Mouse (Mus musculus) limb, embryonic 15.5 days (tissue): Measurements from ENCODE around the gene Ptprs. TPM values are rescaled to one million over a fixed set of nuclear protein-coding genes. Genes with fewer than 3 reads are reported as not detected.

Experiments
- ATAC-seq: fragments of 200-750 bp; cut with Nextera tagmentation; 2 replicates; pipeline ENCODE4 v1.8.0; 2017; ENCODE audit warnings: low read depth, moderate TSS enrichment; ENCODE audit not compliant: insufficient number of reproducible peaks, low FRiP score, low TSS enrichment
- H3K27ac ChIP-seq: fragments of 300-500 bp; sonication (generic); 2 replicates; pipeline ENCODE4 v1.5.1; 2015; ENCODE audit warnings: moderate library complexity, mild to moderate bottlenecking, inconsistent platforms
- H3K27me3 ChIP-seq: fragments of 300-500 bp; sonication (generic); 2 replicates; pipeline ENCODE4 v1.6.1; 2015; ENCODE audit warnings: inconsistent platforms
- H3K36me3 ChIP-seq: fragments of 300-500 bp; sonication (generic); 2 replicates; pipeline ENCODE4 v1.6.1; 2015; ENCODE audit warnings: inconsistent platforms
- H3K4me1 ChIP-seq: fragments of 300-500 bp; sonication (generic); 2 replicates; pipeline ENCODE4 v1.6.1; 2015; ENCODE audit warnings: inconsistent platforms
- H3K4me2 ChIP-seq: fragments of 300-500 bp; sonication (generic); 2 replicates; pipeline ENCODE4 v1.6.1; 2015; ENCODE audit warnings: mild to moderate bottlenecking, inconsistent platforms
- H3K4me3 ChIP-seq: fragments of 300-500 bp; sonication (generic); 2 replicates; pipeline ENCODE4 v1.5.1; 2015; ENCODE audit warnings: mild to moderate bottlenecking, inconsistent platforms
- H3K9ac ChIP-seq: fragments of 300-500 bp; sonication (generic); 2 replicates; pipeline ENCODE4 v1.6.1; 2015; ENCODE audit warnings: inconsistent platforms
- H3K9me3 ChIP-seq: fragments of 300-500 bp; sonication (generic); 2 replicates; pipeline ENCODE4 v1.6.1; 2016; ENCODE audit warnings: inconsistent platforms
- WGBS: fragments of 180-500 bp; shearing (Covaris S2); methylation state at CpG from one replicate; pipeline ENCODE4 v1.1.7; 2015; 5-methylcytosine and 5-hydroxymethylcytosine counted together
- polyA plus RNA-seq: library from polyadenylated mRNA; unstranded; fragments of >200 nt; fragmentation: Nextera tagmentation; extraction: Ambion mirVana; gene quantifications from 2 replicates; pipeline ENCODE4 v1.2.1, GENCODE M21; 2015

Ptprs gene
- polyA plus RNA-seq, 1 experiment from 2014 or later, result 96.3 TPM

DNA sequence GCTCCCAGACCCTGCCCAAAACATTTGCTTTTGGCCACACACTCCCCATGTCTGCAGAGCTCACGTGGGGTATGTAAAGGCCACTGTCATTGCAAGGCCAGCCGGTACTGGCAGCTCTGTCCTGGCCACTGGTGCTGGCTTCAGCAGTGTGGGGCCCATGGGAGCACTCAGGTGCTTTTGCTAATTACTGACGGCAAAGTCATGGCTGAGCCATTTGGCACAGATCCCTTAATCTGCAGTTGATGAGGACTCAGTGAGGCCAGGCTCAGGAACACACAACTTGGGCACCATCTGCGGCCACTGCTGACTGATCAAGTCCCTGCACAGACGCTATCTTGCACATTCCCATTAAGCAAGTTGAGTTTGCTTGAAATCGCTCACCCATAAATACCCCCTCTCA lies 91.4 kb downstream of the Ptprs start:
- no peak overlapping the region for H3K27ac ChIP-seq
- no peaks in the 10 kb centered on the region for H3K9me3 ChIP-seq
- no peak overlapping the region for H3K4me2 ChIP-seq
- no peak for ATAC-seq
- H3K27me3 ChIP-seq, result no peaks in the 10 kb centered on the region
- 85% methylated on average over 6 of the region's 6 CpGs for WGBS
- H3K4me3 ChIP-seq, result no peak overlapping the region
- H3K4me1 ChIP-seq, result no peaks in the 10 kb centered on the region
- H3K36me3 ChIP-seq, result peaks cover 94% of the 10 kb centered on the region
- no peak overlapping the region for H3K9ac ChIP-seq

DNA sequence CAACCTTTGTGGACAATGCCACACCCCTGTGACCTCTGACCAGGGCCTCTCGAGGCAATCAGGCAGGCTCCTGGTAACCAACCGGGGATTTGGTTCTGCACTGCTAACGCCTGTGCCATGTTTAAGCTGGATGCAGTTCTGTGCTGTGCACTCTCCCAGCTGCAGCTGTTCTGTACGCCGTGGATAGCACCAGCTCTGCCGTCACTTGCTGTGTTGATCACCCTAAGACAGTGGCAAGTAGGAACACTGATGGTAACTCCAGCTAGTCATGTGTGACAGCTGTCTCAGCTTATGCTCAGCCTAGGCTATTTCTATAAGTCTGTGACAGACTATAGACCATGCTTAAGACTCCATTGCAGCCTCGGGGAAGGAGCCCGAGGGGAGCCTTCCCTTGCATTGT lies 93.3 kb downstream of the Ptprs start:
- Histone ChIP-seq H3K4me1 (no peaks in the 10 kb centered on the region), H3K4me2 (no peak overlapping the region), H3K27ac (no peak overlapping the region), H3K9me3 (no peaks in the 10 kb centered on the region), H3K36me3 (peaks cover 92% of the 10 kb centered on the region), H3K4me3 (no peak overlapping the region), H3K27me3 (no peaks in the 10 kb centered on the region), H3K9ac (no peak overlapping the region)
- ATAC-seq, result no peak
- 71% methylated on average over 8 of the region's 8 CpGs for WGBS

DNA sequence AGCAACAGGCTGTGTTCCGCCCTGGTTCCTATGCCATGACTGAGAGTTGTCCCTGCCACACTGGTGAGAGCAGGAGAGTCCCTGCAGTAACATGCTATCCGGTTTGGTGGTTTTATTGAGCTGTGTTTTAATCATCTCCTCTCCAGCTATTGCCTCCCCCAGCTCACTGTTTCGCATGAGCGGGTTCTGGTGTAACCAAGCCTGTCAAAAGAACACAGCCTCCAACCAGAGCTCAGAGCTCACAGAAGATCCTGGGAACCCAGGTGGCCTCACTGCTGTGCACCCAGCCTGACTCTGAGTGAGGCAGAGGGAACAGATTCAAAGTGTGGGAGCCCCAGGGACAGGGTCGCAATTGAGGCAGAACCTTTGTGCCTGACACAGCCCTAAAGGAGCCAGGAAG lies 95.1 kb downstream of the Ptprs start:
- H3K9ac ChIP-seq, result no peak overlapping the region
- H3K27me3 ChIP-seq, result no peaks in the 10 kb centered on the region
- H3K9me3 ChIP-seq, result no peaks in the 10 kb centered on the region
- H3K36me3 ChIP-seq, result peaks cover 94% of the 10 kb centered on the region
- H3K4me2 ChIP-seq, result no peak overlapping the region
- ATAC-seq, result no peak
- 89% methylated on average over 5 of the region's 5 CpGs for WGBS
- H3K27ac ChIP-seq, result no peak overlapping the region
- no peak overlapping the region for H3K4me3 ChIP-seq
- no peaks in the 10 kb centered on the region for H3K4me1 ChIP-seq

- WGBS, result 87% methylated on average over 6 of the region's 6 CpGs
- Histone ChIP-seq H3K4me1 (no peaks in the 10 kb centered on the region), H3K4me2 (no peak overlapping the region), H3K9ac (no peak overlapping the region), H3K36me3 (peaks cover 94% of the 10 kb centered on the region), H3K9me3 (no peaks in the 10 kb centered on the region), H3K27ac (no peak overlapping the region), H3K27me3 (no peaks in the 10 kb centered on the region), H3K4me3 (no peak overlapping the region)
- no peak for ATAC-seq
Measured at GRCm38 (mm10) chr17:56380286-56380685, 96.0 kb downstream of the Ptprs start.

DNA sequence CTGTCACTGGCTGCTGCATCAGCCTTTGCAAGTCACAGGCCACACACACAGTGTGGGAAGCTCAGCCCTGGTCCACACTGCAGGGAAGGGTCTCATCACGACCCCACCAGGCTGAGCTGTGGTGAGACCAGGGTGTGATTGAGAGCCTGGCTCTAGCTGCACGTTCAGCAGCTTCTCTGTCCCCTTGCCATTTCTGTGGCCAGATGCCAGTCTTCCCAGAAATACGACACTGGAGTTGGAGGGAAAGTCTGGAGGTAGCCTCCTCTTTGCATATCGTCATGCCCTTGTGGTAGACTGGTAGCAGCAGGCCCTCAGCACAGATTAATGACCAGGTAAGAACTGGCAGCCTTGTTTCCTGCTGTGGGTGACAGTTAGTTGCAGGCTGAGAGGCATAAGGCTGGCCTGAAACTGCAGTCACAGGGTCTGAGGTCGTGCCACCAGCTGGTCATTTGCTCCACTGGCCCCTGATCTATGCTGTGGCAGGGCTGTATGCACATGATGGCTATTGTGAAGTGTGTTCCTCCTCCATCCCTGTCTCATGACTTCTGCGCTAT lies 96.9 kb downstream of the Ptprs start:
- H3K9me3 ChIP-seq, result no peaks in the 10 kb centered on the region
- no peak overlapping the region for H3K9ac ChIP-seq
- no peak overlapping the region for H3K4me2 ChIP-seq
- H3K27ac ChIP-seq, result no peak overlapping the region
- H3K36me3 ChIP-seq, result peaks cover 94% of the 10 kb centered on the region
- ATAC-seq, result no peak
- no peaks in the 10 kb centered on the region for H3K27me3 ChIP-seq
- H3K4me1 ChIP-seq, result no peaks in the 10 kb centered on the region
- WGBS, result 63% methylated on average over 6 of the region's 6 CpGs
- no peak overlapping the region for H3K4me3 ChIP-seq

DNA sequence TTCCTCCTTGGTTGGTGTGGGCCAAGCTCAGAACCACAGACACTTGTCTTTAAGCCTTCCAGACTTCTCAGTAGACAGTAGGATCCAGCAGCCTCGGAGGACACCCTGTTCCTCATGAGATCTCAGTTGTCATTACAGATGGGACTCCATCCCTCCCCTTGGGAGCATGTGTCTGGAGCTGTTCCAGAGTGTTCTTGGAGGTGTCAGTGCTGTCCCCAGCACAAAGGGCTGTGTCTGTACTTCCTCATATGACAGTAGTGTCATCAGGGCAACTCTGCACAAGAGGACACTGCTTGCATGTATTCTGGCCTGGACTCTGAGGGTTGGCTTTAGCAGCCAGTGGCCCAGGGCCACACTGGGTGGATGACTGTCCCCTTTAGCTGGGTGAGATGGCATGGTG lies 101.4 kb downstream of the Ptprs start:
- Histone ChIP-seq H3K9ac (no peak overlapping the region), H3K27me3 (no peaks in the 10 kb centered on the region), H3K4me2 (no peak overlapping the region), H3K4me3 (no peak overlapping the region), H3K4me1 (no peaks in the 10 kb centered on the region), H3K27ac (no peak overlapping the region), H3K9me3 (no peaks in the 10 kb centered on the region), H3K36me3 (peaks cover 98% of the 10 kb centered on the region)
- ATAC-seq, result no peak
- WGBS, result 81% methylated on average over 1 of the region's 1 CpGs

DNA sequence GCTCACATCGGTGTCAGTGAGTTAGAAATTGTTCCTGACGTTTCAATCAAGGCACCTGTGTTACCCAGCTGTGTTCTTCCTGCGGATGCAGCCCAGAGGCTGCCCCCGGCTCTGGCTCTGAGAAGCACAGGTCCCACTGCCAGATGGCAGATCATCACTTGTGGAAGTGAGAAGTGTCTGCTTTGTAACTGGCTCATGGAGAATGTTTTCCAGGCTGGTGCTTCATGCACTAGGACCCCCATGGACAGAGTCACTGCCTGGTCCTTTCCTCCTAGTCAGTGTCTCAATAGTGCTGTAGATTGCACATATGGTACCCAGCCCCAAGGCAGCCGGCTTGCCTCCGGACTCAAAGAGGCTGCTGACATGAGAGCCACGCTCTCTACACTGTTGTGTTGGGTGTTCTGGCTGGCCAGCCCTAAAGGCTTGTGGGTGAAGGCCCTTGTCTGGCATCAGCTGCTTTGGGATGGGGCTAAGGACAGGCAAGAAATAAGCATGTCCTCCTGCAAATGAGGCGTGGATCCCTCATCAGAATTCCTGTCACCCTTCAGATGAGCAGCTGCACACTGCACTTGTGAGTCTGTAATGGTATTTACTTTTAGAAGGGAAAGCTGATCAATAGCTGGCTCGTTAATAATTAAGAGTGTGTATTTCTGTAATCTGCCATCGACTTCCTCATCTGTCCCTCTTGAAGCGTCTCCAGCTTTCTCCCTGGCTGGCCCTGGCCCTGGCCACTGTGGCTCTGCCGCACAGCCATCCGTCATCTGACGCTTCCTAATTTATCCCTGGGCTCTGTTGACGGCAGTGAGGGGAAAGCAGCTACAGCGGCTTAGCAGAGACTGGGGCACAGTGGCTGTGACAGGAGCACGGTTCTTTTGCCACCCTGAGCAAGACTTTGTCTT lies 102.9 kb downstream of the Ptprs start:
- H3K9me3 ChIP-seq, result no peaks in the 10 kb centered on the region
- 72% methylated on average over 17 of the region's 17 CpGs for WGBS

DNA sequence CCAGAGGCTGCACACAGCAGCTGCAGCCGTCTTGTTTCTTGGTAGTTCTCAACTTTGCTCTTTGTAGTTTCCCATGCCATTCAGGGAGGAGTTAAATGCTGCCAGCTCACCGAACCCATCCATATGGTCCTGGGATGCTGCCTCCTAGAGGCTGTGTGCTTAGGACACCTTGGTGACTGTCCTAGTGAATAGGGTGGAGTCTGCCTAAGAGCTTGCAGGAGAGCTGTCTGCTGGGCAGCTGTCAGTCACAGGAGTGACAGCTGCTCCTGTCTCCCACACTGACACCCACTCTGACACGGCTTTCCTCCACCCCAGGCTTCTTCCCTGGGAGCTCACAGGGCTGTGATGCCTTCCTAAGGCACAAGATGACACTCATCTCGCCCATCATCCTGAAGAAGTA lies 104.2 kb downstream of the Ptprs start:
- no peak overlapping the region for H3K4me3 ChIP-seq
- H3K36me3 ChIP-seq, result peaks cover 98% of the 10 kb centered on the region
- no peak overlapping the region for H3K4me2 ChIP-seq
- no peak overlapping the region for H3K27ac ChIP-seq
- H3K4me1 ChIP-seq, result no peaks in the 10 kb centered on the region
- no peak overlapping the region for H3K9ac ChIP-seq
- no peaks in the 10 kb centered on the region for H3K9me3 ChIP-seq
- 0 out of 2 replicates have a peak, but pooled peaks have one; percentile 5 for ATAC-seq
- WGBS, result 69% methylated on average over 4 of the region's 4 CpGs
- H3K27me3 ChIP-seq, result no peaks in the 10 kb centered on the region

More for the DNA sequence above, 102.9 kb downstream of the Ptprs start:
- Histone ChIP-seq H3K9ac (no peak overlapping the region), H3K4me1 (no peaks in the 10 kb centered on the region), H3K4me2 (no peak overlapping the region), H3K4me3 (no peak overlapping the region), H3K36me3 (peaks cover 98% of the 10 kb centered on the region), H3K27me3 (no peaks in the 10 kb centered on the region), H3K27ac (no peak overlapping the region)
- no peak for ATAC-seq

DNA sequence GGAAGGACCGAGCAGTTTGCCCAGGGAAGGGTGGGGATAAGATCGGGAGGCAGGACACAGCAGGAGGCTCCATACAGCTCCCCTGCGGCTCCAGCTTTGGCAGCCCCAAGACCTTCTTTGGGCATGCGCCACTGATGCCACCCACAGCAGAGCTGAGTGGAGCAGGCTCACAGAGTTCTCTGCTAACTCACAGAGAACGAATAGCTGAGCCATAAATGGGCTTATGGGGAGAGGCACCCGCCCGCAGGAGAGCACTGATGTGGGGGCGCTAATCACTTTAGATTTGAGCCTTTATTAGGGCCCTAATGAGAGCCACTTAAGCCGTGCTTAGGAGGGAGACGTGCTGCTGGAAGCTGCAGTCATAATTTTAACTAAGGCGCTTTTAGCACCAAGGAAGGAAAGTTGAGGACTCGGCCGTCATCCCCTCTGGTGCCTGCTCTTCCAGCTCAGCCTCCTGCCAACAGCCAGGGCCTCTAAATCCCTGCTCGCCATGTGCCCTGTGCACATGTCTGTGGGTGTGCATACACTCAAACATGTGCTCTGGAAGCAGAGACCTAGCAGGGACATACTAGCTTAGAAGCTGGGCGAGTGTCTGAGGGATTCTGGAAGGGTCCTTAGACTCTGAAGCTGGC lies 105.1 kb downstream of the Ptprs start:
- WGBS, result 60% methylated on average over 15 of the region's 15 CpGs
- ATAC-seq, result no peak
- H3K4me2 ChIP-seq, result no peak overlapping the region
- no peaks in the 10 kb centered on the region for H3K9me3 ChIP-seq
- peak overlapping the region; percentile 22; the same call in 1 of the 2 replicates for H3K27ac ChIP-seq
- no peaks in the 10 kb centered on the region for H3K27me3 ChIP-seq
- H3K9ac ChIP-seq, result no peak overlapping the region
- peaks cover 88% of the 10 kb centered on the region for H3K36me3 ChIP-seq
- no peaks in the 10 kb centered on the region for H3K4me1 ChIP-seq
- H3K4me3 ChIP-seq, result no peak overlapping the region

- no peaks in the 10 kb centered on the region for H3K27me3 ChIP-seq
- H3K4me2 ChIP-seq, result no peak overlapping the region
- H3K36me3 ChIP-seq, result peaks cover 86% of the 10 kb centered on the region
- H3K27ac ChIP-seq, result no peak overlapping the region
- H3K4me1 ChIP-seq, result no peaks in the 10 kb centered on the region
- H3K9ac ChIP-seq, result no peak overlapping the region
- H3K9me3 ChIP-seq, result no peaks in the 10 kb centered on the region
- WGBS, result 91% methylated on average over 3 of the region's 3 CpGs
- ATAC-seq, result no peak
- no peak overlapping the region for H3K4me3 ChIP-seq
Measured at GRCm38 (mm10) chr17:56370090-56370489, 106.2 kb downstream of the Ptprs start.

DNA sequence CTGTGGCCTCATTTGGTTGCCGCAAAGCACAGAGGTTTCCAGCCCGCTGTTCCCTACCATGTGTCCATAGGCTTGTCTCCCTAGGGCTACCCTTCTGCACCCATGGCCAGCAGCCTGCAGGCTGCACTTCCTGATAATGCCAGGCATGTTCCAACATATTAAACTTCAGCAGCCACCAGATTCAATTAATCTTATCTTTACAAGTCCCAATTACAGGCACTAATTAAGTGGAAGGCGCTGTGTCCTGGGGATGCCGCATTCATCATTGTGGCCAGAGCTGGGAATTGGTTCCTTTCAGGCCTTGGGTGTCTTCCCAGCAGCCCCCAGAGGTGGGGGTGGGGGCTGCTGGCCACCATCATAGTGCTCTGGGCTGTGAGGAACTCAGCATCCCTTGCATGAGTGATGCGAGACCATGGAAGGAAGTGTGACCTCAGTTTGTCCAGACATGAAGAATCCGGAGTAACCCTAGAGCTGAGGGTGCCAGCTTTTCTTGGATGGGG lies 107.9 kb downstream of the Ptprs start:
- no peaks in the 10 kb centered on the region for H3K4me1 ChIP-seq
- no peak for ATAC-seq
- H3K9me3 ChIP-seq, result no peaks in the 10 kb centered on the region
- H3K4me2 ChIP-seq, result no peak overlapping the region
- H3K27ac ChIP-seq, result no peak overlapping the region
- H3K4me3 ChIP-seq, result no peak overlapping the region
- peaks cover 82% of the 10 kb centered on the region for H3K36me3 ChIP-seq
- H3K27me3 ChIP-seq, result no peaks in the 10 kb centered on the region
- 83% methylated on average over 6 of the region's 6 CpGs for WGBS
- H3K9ac ChIP-seq, result no peak overlapping the region
